Mouse (Mus musculus) layer of hippocampus, adult 8-10 months (tissue): ENCODE measurements at regions not wholly inside any gene's neighbourhood (a gene's known extent, or its start where the extent isn't known, plus 50 kb on each side); places are given as distances from the start of the nearest gene placed in this dataset.

Experiments used
- DNase-seq, 2 experiments: peaks; one replicate each; pipeline ENCODE4 v3.0.0; 2022; ENCODE audit warnings: low spot score in 2 of 2

DNA sequence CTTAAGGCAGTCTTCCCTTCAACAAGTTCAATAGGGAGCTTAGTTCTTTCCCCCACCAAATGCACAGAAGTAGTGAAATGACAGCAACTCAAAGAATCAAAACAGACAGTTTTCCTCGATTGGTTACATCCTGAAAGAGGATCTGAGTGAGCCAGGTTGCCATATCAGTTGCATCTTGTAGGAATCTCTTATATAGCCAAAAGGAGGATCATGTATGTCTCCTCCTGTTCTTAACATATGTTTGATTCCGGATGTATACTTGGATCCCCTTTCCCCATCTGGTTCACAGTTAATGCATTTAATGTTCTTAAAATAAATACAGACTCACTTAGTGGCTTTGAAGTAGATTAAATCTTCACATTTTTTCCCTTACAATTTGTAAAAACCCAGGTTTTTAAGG is 1224.0 kb upstream of the Flrt2 start:
- no peak for DNase-seq

DNA sequence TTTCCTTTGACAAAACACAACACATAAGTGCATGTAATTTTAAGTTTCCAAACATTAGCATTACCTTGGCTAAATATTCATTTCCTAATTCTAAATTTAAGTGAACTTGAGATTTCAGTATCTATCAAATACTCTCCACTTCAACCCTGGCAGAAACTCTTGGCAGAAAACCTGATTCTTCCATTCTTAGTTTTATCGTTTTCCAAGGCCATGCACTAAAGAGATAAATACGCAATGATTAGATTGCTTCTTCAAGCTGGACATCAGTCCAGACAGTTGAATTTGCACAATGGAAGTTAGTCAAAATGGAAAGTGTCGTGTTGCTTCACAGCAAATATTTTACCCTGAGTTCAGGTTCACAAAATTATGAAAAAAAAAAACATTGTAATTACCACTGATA is 1223.4 kb upstream of the Flrt2 start:
- no peak for DNase-seq

DNA sequence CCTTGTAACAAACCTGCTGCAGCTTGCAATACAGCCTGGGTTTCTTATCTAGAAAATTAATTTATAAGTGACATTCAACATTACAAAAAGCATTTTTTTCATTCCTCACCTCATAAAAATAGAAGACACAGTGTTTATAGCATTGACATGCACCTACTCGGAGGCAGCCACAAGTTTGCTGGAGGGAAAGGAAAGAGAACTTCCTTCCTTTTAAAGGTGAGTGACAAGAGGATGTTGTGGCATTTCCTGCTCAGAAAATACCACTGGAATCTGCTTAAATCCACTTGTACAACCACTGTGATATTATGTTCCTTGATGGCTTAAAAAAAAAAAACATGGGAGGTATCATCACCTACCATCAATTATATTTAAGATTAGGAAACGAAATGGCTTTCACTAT is 1222.2 kb upstream of the Flrt2 start:
- DNase-seq: no peak

DNA sequence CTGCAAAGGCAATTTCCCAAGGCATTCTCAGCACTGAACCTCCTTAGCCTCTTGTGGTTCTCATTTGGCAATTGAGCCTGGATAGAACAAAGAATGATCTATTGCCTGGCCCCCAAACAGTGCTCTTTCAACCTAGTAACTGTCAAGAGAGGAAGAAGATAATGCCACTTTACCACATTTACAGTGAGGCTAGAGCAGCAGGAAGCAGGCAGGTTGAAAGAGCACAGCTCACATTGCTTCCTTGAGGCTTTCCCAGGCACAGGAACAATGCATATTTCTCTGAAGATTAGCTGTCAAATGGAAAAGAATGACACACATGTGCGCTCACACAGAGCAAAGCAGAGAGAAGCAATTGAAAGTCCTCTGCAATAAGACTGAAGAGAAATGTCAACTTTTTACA is 1221.0 kb upstream of the Flrt2 start:
- no peak for DNase-seq

DNA sequence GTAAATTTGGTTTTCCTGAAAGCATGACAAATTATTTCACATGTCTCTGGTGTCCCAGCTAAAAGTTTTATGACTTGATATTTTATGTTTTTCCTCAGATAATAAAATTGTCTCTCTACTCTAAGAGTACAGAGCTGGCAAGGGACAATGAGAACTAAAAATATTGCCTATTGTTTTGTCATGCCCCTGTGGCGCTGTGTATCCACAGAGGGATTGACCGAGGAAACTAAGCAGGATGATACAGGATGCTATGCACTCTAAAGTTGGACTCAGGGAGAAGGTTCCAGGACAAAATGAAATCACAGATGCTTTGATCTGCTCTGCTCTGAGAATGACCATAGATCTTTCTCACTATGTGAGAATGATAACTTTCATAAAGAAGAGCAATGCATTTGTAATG is 1203.3 kb upstream of the Flrt2 start:
- no peak for DNase-seq

DNA sequence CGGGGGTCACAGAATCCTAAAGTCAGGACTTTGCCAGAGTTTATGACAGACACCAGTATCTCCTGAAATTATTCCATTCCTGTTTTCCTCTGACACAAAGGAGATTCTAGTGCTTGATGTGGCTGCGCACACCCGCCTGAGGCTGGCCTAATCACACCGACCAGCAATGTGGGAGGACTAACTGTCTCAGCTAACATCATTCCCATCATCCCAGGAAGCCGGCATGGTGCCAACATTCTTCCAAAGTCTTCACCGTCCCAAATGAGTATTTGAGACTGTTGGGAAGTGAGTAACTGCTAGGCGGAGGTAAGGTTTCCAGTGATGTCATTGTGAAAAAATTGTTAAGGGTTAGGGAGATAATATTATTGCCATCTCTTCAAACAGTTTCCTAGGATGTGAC is 1183.9 kb upstream of the Flrt2 start:
- DNase-seq: no peak

DNA sequence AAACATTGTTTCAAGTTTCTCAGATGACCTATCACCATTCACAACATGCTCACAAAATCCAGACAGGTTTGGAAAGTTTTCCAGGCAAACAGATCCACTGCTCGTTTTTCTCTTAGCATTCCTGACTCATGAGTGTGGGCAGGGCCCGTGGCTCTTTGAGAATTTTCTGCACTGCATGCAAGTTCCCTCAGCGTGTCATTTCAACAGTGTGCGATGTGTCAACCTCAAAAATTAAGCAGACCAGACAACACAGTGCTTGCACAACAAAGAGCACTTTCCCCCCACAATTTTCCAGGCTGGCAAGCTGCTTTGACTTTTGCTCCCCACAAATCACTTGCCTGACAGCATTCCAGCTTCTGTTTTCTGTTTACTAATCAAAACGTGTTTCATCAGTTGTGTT is 1182.2 kb upstream of the Flrt2 start:
- DNase-seq: no peak

DNA sequence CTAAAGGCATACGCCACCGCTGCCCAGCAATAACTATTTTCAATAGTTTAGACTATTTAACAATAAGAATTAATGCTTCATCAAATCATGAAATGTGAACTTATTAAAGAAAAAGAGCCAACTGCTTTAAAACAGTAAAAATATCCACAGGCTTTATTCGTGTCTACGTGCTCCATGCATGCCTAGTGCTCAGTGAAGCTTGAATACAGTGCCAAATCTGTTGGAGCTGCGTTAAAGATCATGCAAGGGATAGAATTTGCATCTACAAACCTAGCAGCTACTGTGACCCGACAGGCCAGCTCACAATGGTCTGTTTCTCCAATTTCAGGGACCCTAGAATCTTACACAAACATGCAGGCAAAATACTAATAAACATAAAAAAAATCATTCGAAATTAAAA is 1147.3 kb upstream of the Flrt2 start:
- no peak for DNase-seq

DNA sequence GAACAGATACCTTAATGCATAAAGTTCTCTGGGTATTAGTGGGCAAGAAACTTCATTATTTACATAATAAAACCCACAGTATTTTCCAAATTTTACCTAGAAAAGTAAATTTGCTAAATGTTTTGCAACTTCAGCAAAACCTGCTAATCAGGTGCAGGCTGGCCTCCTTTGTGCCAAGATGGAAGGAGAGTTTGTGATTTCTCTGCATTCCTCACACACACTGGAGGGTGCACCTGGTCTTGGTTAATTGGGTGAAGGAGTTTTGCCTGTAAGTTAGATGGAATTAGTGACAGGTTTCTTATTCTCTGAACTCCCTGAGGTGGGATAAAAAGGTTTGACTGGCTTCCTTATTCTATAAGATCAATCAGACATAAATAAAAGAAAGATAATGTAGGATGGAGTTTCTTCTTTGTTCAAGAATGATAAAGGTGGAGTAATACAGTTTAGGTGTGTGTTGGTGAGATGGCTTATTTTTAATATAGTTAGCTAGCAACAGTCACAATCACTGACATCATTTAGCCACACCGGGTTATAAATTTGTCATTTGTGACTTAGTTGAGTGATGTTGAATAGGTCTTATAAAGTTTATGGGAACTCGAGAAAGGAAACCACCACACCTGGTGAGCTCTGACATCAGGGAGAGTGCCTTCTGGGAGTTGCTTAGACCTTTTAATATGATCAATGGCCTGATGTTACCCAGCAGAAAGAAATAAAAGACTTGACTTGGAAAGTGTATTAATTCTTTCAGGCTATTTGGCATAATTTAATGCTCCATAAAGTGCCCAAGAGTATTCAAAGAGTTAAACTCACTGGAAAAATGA is 1131.4 kb upstream of the Flrt2 start:
- no peak for DNase-seq

DNA sequence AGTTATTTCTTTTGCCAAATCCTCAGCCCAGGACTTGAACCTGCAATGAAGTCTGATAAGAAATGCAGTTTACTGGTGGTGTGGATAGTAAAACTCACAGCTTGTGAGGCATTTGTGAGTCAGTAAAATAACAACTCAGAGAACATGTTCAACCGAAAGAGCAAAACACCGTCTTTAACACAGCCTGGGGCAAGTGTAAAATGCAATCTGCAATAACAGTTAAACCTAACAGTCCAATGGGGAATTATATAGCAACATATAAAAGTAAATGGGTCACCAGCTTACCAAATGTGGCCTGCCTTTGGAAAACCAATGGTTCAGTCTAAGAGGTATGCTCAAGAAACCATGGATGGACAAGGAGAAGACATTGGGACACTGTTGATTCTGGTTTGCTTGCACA is 1117.0 kb upstream of the Flrt2 start:
- no peak for DNase-seq

DNA sequence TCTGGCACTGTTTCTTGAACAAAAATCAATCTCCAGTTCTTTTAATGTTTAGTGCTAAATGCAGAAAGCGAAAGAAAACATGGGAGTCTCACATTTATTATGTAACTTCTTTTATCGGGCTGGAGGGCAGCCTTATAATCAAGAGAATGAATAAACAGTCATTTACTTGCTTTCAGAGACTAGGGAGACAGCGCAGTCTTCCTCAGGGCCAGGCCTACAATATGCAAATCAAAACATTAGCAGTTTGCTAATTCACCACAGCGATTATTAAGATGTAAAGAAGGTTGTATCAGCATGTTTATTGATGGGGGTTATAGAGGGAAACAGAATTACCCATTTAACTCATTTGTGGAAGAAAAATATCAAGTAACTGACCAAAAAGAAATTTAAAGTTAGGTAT is 1111.7 kb upstream of the Flrt2 start:
- DNase-seq: no peak

DNA sequence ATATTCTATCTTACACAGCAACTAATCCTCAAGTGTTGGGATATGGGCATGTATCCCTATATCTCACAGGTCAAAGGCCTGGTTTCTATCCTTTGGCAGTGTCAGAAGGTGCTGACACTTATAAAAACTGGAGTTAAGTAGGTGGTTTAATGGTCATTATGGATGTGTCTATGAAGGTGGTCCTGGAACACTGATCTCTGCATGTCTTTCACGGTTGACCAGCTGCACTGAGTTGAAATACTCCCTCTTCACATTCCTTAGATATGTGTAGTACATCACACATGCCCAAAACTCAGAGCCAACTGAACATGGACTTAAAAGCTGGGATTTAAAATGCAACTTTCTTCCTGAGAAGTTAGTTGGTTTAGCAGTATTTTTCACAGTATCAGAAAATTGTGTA is 1107.7 kb upstream of the Flrt2 start:
- DNase-seq: no peak

DNA sequence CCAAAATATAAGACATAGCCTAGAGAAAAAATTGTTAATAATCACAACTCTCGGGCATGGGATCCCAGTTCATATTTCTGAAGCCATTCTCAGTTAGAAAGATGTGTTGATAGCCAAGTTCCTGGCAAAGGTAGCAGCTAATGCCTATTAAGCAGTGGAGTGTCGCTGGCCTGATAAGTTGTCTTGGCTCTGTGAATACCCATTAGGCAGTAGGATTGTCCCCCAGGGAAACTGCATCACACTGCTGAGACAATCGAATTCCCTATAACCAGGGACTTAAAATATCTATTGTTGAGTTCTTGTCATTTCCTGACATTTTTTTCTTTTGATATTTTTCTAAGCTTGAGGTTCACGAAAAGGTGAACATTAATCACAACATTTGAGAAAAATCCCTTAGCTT is 1105.0 kb upstream of the Flrt2 start:
- no peak for DNase-seq

DNA sequence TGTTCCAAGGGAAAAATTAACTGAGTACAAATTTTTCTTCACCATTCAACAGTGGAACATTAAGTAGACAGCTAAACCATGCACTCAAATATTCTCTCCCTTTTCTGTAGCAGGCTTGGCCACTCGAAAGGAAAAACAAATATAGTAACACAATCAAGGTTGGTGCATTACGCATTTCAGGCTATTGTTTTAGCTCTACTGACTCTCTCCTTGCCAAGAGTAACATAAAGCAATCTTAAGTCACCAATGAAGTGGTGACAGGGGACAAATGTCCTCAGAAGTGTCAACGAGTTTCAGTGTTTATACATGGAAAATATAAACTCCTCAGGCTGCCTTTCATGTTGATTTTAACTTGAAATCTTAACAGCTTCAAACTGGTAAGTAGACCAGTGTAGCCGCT is 1103.4 kb upstream of the Flrt2 start:
- DNase-seq: no peak

DNA sequence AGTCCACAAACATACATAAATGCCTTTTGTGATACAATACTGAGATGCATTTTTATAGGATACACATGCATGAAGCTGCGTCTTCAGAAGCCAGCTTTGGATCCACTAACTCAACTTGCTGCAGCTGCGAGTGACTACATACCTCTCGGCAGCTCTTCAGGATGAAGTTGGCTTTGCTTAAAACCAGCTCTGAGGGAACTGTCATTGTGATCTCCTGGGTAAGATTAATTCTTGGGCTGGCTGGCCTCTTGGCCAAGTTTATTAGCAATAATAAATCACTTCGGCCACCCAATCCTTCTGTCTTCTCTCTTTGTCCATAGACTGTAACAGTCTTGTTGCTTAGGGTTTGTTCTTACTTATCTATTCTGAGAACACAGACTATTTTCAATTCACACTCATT is 1103.0 kb upstream of the Flrt2 start:
- no peak for DNase-seq

DNA sequence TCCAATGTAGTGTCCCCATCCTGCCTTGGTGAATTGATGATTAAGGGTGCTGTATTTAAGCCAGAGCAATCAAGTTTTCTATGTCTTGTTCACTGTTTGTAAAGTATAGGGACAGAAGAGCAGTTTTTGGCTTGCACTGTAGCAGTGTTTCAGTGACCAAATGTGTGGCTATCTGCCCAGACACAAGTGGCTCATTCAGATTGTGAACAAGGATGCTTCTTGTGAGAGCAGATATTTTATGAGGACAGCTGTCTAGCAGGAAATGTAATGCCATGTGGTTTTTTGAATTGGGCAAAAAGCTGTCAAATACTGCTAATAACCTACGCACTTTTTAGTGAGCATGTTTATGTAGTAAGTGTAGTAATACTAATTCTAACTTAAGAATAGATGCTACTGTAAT is 1086.5 kb upstream of the Flrt2 start:
- DNase-seq: peak; percentile 7 to 10

DNA sequence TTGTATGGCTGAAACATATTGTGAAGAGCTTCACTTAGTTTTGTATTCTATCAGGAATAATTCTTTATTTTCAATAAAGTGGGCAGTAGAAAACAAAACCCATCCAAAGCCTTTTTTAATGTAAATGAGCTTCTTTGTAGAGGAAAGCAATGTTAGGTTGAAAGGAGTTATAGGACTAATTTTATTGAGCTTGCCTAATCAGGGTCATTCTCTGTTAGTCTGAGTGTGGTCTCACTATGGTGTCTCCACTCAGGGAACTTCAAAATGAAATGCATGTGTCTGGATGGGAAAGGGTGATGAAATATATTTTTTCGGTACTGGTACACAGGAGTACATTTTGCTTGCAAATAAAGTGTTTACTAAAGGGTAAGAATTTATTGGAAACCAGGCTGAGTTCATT is 1055.5 kb upstream of the Flrt2 start:
- DNase-seq: no peak

DNA sequence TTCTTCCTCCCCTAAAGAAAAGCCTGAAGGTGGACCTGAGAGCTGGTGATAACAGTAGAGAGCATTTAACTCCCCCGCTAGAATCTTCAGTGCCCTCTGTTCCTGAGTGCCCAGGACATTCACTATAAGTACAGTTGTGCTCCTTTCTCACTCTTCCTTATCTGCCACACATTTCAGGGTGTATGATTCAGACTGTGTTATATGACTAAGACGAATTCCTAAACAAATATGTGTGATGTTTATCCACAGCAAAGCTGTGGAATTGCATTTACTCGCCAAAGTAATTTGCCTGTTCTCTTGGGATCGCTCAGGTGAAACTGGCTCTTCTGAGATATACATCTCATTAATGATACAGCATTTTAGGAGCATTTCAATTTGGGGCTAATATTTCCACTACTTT is 1051.9 kb upstream of the Flrt2 start:
- DNase-seq: no peak

DNA sequence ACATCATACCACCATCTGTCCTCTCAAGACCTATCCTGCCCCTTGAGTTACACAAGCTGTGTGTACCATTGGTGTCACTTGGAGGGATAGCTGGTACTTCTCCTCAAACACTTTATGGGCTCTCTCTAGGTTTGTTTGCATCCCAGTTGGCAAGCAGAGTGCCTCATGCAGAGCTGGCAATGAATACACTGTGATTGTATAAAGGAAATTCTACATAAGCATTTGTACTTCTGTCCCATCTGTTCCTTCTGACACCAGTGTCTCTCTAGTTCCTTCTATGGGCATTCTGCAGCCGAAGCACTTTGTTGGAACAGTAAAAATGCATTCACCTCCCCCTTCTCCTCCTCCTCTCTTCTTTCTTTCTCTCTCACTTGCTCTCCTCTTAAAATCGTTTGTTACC is 1046.7 kb upstream of the Flrt2 start:
- DNase-seq: peak; percentile 8 to 11

DNA sequence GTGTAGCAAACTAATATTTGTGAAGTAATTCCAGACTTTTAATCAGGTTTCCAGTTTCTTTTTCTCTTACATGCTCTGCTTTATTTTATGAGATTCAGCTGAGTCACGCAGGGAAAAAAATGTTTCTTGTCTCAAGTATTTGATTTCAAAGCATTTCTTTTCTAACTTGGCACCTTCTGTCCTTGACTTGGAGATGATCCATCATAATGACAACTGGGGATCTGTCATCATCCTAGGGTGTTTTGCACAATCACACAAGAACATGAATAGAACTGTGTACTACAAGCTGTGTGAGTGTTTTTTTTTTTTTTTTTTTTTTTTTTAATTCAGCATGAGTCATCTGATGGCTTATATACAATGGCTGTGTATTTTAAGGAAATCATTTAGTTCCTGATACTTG is 1022.0 kb upstream of the Flrt2 start:
- DNase-seq: peak in 1 of 2 experiments; percentile 23

DNA sequence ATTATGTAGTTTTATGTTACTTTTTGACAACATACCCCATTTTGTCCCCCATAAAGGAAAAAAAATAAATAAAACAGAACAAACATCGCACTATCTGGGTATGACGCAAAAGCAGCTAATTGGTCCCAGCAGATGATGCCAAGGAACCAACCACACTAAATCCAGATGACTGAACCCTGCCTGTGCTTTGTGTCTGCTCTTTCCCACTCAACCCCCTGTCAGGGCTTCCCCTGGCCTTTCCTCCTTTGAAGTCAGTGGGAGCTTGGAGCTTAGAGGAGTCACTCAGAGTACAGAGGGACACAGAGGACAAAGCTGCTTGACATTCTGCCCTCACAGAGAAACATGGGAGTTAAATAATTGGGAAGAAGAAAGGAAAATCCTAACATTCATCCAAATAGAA is 1017.1 kb upstream of the Flrt2 start:
- DNase-seq: no peak

DNA sequence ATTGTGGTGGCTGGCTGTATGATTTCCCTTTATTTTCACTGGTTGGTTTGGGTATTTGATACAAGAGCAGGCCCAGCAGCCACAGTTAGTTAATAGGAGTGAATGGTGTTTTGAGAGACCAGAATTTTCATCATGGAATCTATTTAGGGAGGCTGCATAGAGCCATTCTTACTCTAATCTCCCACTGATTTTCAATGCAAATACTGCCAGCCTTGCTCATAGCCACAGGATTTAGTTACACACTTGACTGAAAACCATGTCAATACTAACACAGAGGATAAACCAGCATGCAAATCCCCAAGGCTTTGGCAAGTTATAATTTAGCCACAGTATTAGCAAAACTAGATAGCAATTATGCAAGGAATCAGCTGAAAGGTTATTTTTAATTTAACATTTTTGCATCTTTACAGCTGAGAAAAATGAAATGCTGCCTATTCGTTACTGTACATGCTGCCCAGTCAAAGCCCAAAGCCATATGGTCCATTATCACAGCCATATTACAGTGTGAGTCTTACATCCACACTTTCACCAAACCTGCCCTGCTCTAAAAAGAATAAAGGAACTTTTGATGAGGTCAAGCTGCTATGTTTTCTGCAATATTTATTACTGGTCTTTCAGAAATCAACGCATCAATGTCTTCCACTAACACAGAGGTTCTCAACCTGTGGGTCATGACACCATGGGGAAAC is 1000.5 kb upstream of the Flrt2 start:
- no peak for DNase-seq

DNA sequence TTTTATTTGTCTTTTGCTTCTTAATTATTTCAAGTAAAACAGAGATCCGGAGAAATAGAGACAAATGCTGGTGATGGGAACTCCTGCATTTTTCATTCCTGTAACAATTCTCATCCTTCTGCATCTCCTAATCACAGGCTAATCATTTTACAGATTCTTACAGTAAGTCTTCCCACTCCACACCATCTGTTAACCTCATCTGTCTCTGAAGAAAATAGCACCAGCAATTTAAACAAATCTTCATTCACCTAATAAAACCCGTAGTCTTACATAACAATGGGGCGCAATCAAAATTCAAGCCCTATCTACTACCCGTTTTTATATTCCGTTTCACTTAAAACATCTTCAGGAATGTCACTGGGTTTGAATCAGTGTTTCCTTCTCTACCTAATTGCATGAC is 960.6 kb upstream of the Flrt2 start:
- no peak for DNase-seq
